Mouse (Mus musculus) left cerebral cortex, adult 18-20 months (tissue): ENCODE measurements around the gene Trpc4. TPM values are rescaled to one million over a fixed set of nuclear protein-coding genes. Genes with fewer than 3 reads are reported as not detected.

ENCODE experiments used
- DNase-seq, 2 experiments: peaks; one replicate each; pipeline ENCODE4 v3.0.0; 2021 to 2022; ENCODE audit warnings: low spot score in 2 of 2, mixed read lengths in 1 of 2
- long read RNA-seq, 2 experiments: library from polyadenylated mRNA; stranded (forward); transcript quantifications; one replicate each; pipeline ENCODE4 v2.0.0; 2021
- total RNA-seq, 2 experiments: library from RNA; stranded (reverse); gene quantifications; 2 replicates each; pipeline ENCODE4 v1.2.3; 2021

Gene Trpc4
- total RNA-seq, result 10 to 100 TPM; 14.9 to 18.1 TPM
- long read RNA-seq, experiment 1, transcript Trpc4-201 (11 exons, 3,473 nt), result major isoform, 5 of 10 reads
- long read RNA-seq, experiment 1, partial matches to known transcripts, result 1 of 10 reads
- long read RNA-seq, experiment 1, other reads (novel, unspliced or antisense), result 3 of 10 reads
- long read RNA-seq, experiment 2, partial matches to known transcripts, result 0 of 2 reads
- long read RNA-seq, experiment 2, other reads (novel, unspliced or antisense), result 1 of 2 reads

DNA sequence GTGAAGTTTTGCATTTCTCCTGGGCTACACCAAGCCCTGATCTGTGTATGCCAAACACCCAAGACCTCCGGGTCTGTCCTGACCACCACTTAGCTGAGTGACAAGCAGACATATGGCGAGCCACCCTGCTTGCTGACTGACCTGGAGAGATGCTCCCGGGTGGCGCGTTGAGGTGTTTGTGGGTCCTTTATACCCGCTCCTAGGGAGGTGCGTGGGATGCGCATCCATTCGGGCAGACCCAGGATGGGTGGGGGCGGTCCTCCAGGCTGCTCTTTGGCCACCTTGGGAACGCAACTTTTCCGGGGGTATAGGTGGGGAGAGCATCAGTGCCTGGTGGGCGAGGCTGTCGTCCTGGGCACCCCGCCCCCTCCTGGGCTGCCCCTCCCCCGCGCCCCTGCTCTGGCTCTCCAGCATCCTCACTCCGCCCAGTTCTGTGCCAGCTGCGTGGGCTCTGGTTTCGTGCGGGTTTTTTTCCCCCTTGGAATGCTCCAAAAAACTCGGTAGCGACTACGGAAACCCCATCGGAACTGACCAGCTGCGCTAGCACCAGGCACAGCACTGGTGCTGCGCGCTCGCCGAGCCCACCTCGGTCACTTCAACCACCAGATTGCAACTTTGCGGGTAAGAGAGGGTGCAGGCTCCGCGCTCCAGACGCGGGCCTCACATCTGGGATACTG, at the start of gene Trpc4:
Gene Trpc4, plus strand, starts transcription at position 397 of the 677 bp plus-strand sequence.
- DNase-seq, result peak; percentile 47 to 58

DNA sequence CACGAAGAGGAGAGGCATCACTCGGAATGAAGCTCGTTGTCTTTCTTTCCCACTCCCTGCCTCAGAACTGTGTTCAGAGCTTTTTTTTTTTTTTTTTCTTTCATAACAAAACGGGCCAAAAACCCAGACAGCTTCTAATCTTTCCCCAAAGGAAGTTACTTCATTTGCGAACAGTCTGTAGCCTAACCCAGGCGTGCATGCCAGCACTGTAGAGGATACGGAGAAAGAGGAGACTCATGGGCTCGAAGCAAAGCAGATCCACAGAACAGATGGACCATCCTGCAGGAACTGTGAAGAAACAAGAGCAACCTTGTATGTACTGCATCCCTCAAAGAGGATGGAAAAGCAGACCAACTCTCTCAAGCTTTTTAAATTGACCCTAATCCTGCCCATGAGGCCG, 44.3 kb upstream of the Trpc4 start:
- DNase-seq, result no peak

- DNase-seq, result no peak
Measured at GRCm38 (mm10) chr3:54135376-54135775, 20.5 kb upstream of the Trpc4 start.

GRCm38 (mm10) chr3:54141376-54141775, 14.5 kb upstream of the Trpc4 start:
- no peak for DNase-seq

- peak; percentile 17 to 42 for DNase-seq
Measured at GRCm38 (mm10) chr3:54154844-54155638, 794 bp upstream of the Trpc4 start.

DNA sequence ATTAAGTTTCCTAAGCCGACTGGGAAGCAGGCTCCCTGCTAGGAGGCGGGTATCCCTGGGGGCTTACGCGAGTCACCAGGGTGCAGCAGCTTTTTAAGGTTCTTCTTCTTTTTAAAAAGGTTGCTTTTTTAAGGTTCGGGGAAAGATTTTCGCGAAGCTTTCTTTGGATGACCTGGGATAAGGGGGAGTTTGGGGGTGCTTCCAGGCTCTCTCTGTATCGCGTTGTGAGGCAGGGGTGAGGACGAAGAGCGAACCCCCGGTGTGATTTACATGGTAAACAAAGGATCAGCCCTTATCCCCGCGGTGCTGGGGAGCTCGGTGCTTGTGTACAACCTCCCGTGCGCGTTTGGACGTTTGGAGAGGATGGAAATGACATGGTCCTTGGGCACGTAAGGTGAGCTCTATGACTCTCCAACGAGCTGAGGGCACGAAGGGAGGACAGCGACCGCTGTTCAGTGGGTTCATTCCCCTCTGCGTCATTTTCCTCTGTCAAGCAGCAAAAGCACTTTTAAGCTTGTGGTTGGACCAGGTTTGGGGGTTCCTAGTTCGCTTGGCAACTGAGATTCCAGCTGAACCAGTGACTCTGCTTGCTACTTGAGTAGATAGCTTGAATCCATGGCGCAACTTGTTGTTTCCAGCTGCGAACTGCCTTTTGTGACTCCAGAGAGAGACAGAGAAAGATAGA, 623 bp downstream of the Trpc4 start:
- peak; percentile 13 to 31 for DNase-seq

- no peak for DNase-seq
Measured at GRCm38 (mm10) chr3:54170701-54171100, 14.9 kb downstream of the Trpc4 start.

GRCm38 (mm10) chr3:54177296-54177695, 21.5 kb downstream of the Trpc4 start:
- DNase-seq, result no peak

DNA sequence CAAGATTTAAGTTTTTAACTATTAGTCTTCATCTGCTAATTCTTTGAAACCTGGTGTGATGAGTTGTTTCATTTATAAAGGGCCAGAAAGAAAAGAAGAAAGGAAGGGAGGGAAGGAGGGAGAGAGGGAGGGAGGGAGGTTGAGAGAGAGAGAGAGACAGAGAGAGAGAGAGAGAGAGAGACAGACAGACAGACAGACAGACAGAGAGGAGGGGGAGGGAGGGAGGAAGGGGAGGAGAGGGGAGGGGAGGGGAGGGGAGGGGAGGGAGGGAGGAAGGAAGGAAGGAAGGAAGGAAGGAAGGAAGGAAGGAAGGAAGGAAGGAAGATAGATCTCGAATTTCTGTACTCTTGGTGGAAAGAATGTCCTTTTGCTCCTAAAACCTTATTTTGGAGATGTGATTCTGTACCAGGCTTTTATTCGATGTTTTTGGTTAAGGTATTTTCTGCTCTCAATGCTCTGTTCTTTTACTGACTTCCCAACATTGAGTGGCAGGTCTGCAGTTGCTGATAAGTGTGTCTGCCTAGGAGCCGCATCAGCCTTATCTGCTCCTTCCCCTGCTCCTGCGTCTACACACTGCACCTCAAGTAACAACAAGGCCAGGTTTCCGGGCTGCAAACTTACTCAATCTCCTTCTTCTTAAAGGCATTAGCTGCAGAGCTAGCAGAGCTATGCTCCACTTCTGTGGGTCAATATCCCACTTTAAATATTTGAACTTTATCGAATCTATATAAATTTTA, 35.3 kb downstream of the Trpc4 start:
- DNase-seq, result no peak

DNA sequence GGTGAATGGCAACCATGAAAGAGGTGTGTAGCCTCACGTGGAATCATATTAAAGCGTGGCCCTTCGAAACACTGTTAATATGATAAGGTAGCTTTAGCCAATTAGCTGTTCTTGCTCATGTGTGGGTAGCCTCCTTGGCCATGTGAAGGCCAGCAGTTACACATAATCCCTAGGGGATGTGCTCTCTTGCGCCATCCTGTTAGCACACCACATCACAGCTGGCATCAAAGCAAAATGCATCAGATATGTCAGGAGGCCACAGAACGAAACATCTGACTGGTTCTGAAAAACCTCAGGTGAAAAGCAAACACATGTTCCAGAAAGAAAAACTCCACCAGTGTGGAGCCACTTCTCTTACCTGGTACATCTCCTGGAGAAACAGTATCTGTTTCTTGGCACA, 45.4 kb downstream of the Trpc4 start:
- no peak for DNase-seq

DNA sequence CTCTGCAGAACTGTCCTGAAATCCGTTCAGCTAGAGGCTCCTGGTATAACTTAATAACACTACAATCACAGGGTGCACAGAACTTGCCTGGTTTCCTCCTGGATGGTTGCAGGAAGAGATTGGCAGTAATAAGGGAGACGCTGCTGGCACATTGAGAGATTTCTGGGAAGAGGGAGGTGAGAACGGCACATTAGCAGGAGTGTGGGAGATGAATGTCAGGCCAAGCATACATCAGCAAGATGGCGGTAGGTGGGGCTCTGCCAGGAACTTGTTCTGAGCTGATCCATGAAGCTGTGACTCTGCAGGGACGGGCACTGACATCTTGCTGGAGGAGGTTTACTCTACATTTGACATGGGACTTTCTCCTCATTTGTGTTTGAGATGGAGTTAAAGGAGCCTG, 48.6 kb downstream of the Trpc4 start:
- DNase-seq, result peak; percentile 50 to 67

- peak; percentile 30 to 37 for DNase-seq
Measured at GRCm38 (mm10) chr3:54210112-54210511, 54.3 kb downstream of the Trpc4 start.

DNA sequence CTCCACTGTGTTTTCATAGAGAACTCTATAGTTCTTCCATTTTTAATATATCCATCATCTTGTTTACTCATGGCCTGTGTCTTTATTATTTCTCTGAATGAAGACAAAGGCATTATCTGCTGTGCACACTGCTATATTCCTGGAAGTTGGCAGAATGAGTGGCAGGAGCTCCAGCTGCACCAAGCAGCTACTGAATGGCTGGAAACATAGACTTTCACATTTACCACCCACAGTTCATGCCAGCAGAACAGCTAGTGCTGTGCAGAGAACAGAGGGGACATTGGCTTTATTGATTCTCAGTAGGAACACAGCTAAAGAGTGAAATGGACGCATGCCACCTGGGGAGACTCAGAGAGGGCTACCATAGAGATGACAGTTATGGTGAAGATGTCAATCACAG, 55.6 kb downstream of the Trpc4 start:
- DNase-seq, result peak in 1 of 2 experiments; percentile 11

DNA sequence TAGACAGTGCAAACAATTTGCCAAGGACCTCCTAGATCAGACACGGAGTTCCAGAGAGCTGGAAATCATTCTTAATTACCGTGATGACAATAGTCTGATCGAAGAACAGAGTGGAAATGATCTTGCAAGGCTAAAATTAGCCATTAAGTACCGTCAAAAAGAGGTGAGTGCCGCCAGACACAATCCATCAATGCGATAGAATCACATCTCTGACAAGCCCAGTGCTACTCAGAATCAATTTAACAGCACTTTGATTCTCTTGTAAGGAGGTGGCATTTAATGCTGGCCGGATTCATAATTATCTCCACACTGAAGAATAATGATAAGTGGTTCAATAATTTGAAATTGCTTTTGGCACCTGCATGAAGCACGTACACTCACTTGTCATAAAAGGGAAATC, 66.7 kb downstream of the Trpc4 start:
- no peak for DNase-seq

DNA sequence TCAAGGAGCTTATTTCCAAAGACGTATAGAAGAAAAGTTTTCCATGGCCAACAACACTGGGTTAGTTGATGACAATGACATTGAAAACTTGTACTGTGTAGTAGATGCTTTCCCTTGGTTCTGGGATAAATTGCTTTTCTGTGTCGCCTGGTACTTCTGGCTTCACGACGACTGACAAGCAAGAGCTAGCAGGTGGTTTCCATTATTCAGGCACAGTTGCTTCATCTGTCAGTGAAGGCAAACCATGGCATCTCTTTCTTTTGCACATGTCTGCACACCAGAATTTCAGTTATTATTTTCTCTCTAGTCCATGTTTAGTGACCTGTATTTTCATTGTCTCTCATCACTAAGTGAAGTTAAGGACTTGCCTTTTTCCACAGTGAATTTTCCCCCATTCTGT, 72.6 kb downstream of the Trpc4 start:
- no peak for DNase-seq

GRCm38 (mm10) chr3:54238891-54239290, 83.1 kb downstream of the Trpc4 start:
- no peak for DNase-seq

DNA sequence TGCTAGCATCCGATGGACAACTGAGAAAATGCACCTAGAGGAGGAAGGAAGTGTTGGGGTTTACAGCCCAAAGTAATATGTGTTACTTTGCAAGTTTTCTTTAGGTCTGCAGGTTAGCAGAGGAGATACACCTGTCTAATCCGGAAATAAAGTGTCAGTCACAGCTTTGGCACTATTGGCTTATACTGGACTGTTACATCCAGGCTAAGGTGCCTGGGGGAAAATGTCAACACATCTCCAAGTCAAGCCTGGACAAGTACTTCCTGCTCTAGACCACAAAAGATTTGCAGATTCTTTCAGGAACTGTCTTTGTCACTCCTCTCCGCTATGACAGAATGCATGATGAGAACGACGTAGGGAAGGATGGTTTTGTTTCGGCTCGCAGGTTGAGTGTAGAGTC, 83.6 kb downstream of the Trpc4 start:
- DNase-seq, result no peak

GRCm38 (mm10) chr3:54243136-54243535, 87.3 kb downstream of the Trpc4 start:
- DNase-seq, result peak; percentile 69 to 71

GRCm38 (mm10) chr3:54244729-54245465, 89.1 kb downstream of the Trpc4 start:
- DNase-seq, result no peak

DNA sequence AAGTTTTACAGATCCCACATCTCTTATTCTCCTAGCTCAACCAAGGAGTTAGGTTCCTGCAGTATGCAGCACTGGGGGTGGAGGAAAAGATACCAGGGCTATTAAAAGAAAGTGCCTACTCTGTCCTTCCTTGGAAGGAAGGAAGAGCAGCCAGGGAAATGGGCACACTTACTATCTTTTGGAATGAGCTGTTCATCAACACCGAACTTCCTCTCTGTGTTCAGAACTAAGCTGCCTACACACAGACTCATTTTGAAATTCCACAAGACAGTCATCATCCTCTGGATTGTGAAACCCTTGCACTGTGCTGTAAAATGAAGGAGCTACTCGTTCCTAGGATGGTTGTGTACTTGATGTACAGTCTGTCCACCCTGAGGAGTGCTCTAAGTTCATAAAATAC, 90.6 kb downstream of the Trpc4 start:
- DNase-seq, result peak; percentile 14 to 39
